In genomic region chr1:182448276-182449035, GRCm38 (mm10) we compare ENCODE assay signal across 20 mouse cellular contexts.
"Had no signal": no experiment of that assay in that cellular context is flagged by ENCODE, and none has a peak within 500 bp of the region (broad histone marks: within the 10 kb centered on the region; RNA-seq: fewer than 3 reads in every experiment).

No protein-coding gene starts in this region.

- H3K27ac ChIP-seq: heart, adult 2 months; heart, embryonic 13.5 days; heart, embryonic 15.5 days; hindbrain, embryonic 10.5 days; hindbrain, embryonic 12.5 days; hindbrain, embryonic 14.5 days; intestine, embryonic 15.5 days; limb, embryonic 10.5 days; limb, embryonic 12.5 days; liver, embryonic 13.5 days had no signal

- DNase-seq: gastrocnemius, postnatal 10 days; gastrocnemius, postnatal 25 days; heart, adult 2 months; heart, postnatal 14 days; heart, postnatal 36 days; kidney, adult 18-20 months; kidney, adult 8-10 months; kidney, postnatal 10 days; kidney, postnatal 25 days; kidney, postnatal 4 days; liver; liver, embryonic 13.5 days had no signal

- H3K4me3 ChIP-seq: heart, adult 2 months; heart, embryonic 13.5 days; heart, embryonic 15.5 days; hindbrain, embryonic 10.5 days; hindbrain, embryonic 12.5 days; intestine, embryonic 15.5 days; limb, embryonic 10.5 days; limb, embryonic 12.5 days; liver, embryonic 13.5 days had no signal

- H3K4me1 ChIP-seq: hindbrain, embryonic 10.5 days; hindbrain, embryonic 12.5 days; intestine, embryonic 15.5 days; limb, embryonic 10.5 days; limb, embryonic 12.5 days; liver, embryonic 13.5 days had no signal
